Mouse (Mus musculus) MEL (cell line): ENCODE results near the gene Serpinb13. TPM values are rescaled to one million over a fixed set of nuclear protein-coding genes. Genes with fewer than 3 reads are reported as not detected.
"Not testable (repeated sequence)": the region's sequence is repeated elsewhere in the genome, so short reads cannot be mapped to it uniquely, and the experiment has no call there.

ENCODE experiments used
- DNase-seq: peaks from one replicate; pipeline ENCODE4 v3.0.0; 2011; ENCODE audit warnings: low read depth, low spot score
- H3K27ac ChIP-seq: 2 replicates; pipeline ENCODE4 v1.5.1; 2012; ENCODE audit warnings: low read depth, mild to moderate bottlenecking, control low read depth, low read length, moderate library complexity; ENCODE audit not compliant: control insufficient read depth
- H3K27me3 ChIP-seq, 2 experiments: fragments of 150-350 bp in 1 of 2; sonication (generic) in 1 of 2; 2 replicates each; pipeline ENCODE4 v1.6.1; 2012; ENCODE audit warnings: low read length in 2 of 2, mild to moderate bottlenecking in 2 of 2, improper control_type of control experiment in 1 of 2, moderate library complexity in 1 of 2; ENCODE audit not compliant: insufficient read depth in 2 of 2, control insufficient read depth in 1 of 2
- H3K36me3 ChIP-seq, 2 experiments: 2 replicates each; pipeline ENCODE4 v1.6.1; 2012 to 2014; ENCODE audit warnings: low read length in 2 of 2, improper control_type of control experiment in 1 of 2, inconsistent platforms in 1 of 2, mild to moderate bottlenecking in 1 of 2; ENCODE audit not compliant: insufficient read depth in 2 of 2, control insufficient read depth in 1 of 2
- H3K4me1 ChIP-seq, 2 experiments: fragments of 150-350 bp in 1 of 2; sonication (generic) in 1 of 2; 2 replicates each; pipeline ENCODE4 v1.6.1; 2012; ENCODE audit warnings: low read length in 2 of 2, improper control_type of control experiment in 1 of 2, mild to moderate bottlenecking in 1 of 2; ENCODE audit not compliant: insufficient read depth in 2 of 2, control insufficient read depth in 1 of 2
- H3K4me3 ChIP-seq, 2 experiments: fragments of 150-350 bp in 1 of 2; sonication (generic) in 1 of 2; 2 replicates each; pipeline ENCODE4 v1.5.1; 2012; ENCODE audit warnings: low read depth in 2 of 2, low read length in 2 of 2, mild to moderate bottlenecking in 2 of 2, moderate library complexity in 2 of 2, control low read depth in 1 of 2, improper control_type of control experiment in 1 of 2; ENCODE audit not compliant: control insufficient read depth in 1 of 2, insufficient read depth in 1 of 2
- H3K79me2 ChIP-seq: 2 replicates; pipeline ENCODE4 v1.6.1; 2012; ENCODE audit warnings: mild to moderate bottlenecking, low read length, moderate library complexity; ENCODE audit not compliant: control insufficient read depth, poor library complexity, insufficient read depth
- H3K9ac ChIP-seq: 2 replicates; pipeline ENCODE4 v1.6.1; 2012; ENCODE audit warnings: low read depth, mild to moderate bottlenecking, control low read depth, low read length, moderate library complexity; ENCODE audit not compliant: control insufficient read depth, poor library complexity, severe bottlenecking
- H3K9me3 ChIP-seq: fragments of 150-350 bp; sonication (generic); replicated peaks from 2 replicates; pipeline ENCODE4 v1.6.1; 2012; ENCODE audit warnings: mild to moderate bottlenecking, low read length, improper control_type of control experiment, moderate library complexity; ENCODE audit not compliant: insufficient read depth
- BHLHE40 ChIP-seq: IDR thresholded peaks from 2 replicates; pipeline ENCODE4 v1.6.1; 2012; ENCODE audit warnings: low read depth, mild to moderate bottlenecking, inconsistent platforms, low read length, improper control_type of control experiment, borderline replicate concordance
- CHD1 ChIP-seq: IDR thresholded peaks from 2 replicates; pipeline ENCODE4 v1.6.1; 2012; ENCODE audit warnings: low read depth, mild to moderate bottlenecking, inconsistent platforms, low read length, improper control_type of control experiment
- E2F4 ChIP-seq: IDR thresholded peaks from 2 replicates; pipeline ENCODE4 v1.6.1; 2011; ENCODE audit warnings: low read depth, low read length, improper control_type of control experiment, borderline replicate concordance
- GATA1 ChIP-seq: IDR thresholded peaks from 2 replicates; pipeline ENCODE4 v1.6.1; 2011; ENCODE audit warnings: low read depth, low read length, improper control_type of control experiment
- HCFC1 ChIP-seq: IDR thresholded peaks from 2 replicates; pipeline ENCODE4 v1.6.1; 2012; ENCODE audit warnings: low read depth, mild to moderate bottlenecking, inconsistent platforms, low read length, improper control_type of control experiment, moderate library complexity
- MAX ChIP-seq: IDR thresholded peaks from 2 replicates; pipeline ENCODE4 v1.6.1; 2011; ENCODE audit warnings: low read length, improper control_type of control experiment
- MEF2A ChIP-seq: IDR thresholded peaks from 2 replicates; pipeline ENCODE4 v1.6.1; 2014; ENCODE audit warnings: low read depth, mild to moderate bottlenecking, inconsistent platforms, low read length, improper control_type of control experiment; ENCODE audit not compliant: poor library complexity, insufficient replicate concordance, severe bottlenecking; ENCODE audit errors: extremely low read depth
- MXI1 ChIP-seq: IDR thresholded peaks from 2 replicates; pipeline ENCODE4 v1.6.1; 2011; ENCODE audit warnings: mild to moderate bottlenecking, low read depth, low read length, improper control_type of control experiment
- POLR2AphosphoS5 ChIP-seq: IDR thresholded peaks from 2 replicates; pipeline ENCODE4 v1.6.1; 2012; ENCODE audit warnings: low read depth, borderline replicate concordance, mild to moderate bottlenecking, inconsistent platforms, low read length, moderate library complexity, mixed read lengths
- RCOR1 ChIP-seq: IDR thresholded peaks from 2 replicates; pipeline ENCODE4 v1.6.1; 2012; ENCODE audit warnings: low read depth, mild to moderate bottlenecking, inconsistent platforms, low read length, improper control_type of control experiment
- SMC3 ChIP-seq: IDR thresholded peaks from 2 replicates; pipeline ENCODE4 v1.6.1; 2011; ENCODE audit warnings: low read depth, low read length, improper control_type of control experiment
- polyA plus RNA-seq, 2 experiments: library from polyadenylated mRNA; stranded (reverse) in 1 of 2; unstranded in 1 of 2; fragments of >175 nt in 1 of 2; fragments of >200 nt in 1 of 2; gene quantifications; 2 replicates each; pipeline versions ENCODE4 v1.2.1 to v1.2.4; 2012; ENCODE audit warnings: low replicate concordance in 2 of 2, low read depth in 1 of 2; ENCODE audit not compliant: insufficient read length in 2 of 2, insufficient read depth in 1 of 2, missing spikeins in 1 of 2
- total RNA-seq: library from RNA; depleted of rRNA; stranded (reverse); fragments of 300-350 nt; gene quantifications from 2 replicates; pipeline ENCODE4 v1.2.3, GENCODE M21; 2012; rRNA removed

Gene Serpinb13
- total and polyA plus RNA-seq, 3 experiments = not detected

DNA sequence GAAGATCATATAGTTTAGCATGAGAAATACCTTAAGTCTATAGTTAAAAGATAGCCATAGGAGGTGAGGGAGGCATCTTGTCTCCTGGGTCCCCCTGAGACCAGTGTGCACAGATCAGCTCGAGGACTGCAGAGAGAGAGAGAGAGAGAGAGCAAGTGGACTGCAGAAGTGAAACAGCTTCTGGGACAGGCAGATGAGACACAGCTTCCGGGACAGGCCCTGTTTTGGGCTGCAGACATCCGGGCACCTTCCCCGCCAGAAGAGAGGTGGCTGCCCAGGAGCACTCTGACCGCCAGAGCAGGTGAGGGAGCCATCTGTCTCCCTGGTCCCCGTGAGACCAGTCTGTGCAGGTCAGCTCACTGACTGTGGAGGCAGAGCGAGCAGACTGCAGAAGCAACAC, 34.4 kb downstream of the Serpinb13 start:
- no peaks in the 10 kb centered on the region for H3K9me3 ChIP-seq
- DNase-seq = no peak
- H3K79me2 ChIP-seq = no peaks in the 10 kb centered on the region

DNA sequence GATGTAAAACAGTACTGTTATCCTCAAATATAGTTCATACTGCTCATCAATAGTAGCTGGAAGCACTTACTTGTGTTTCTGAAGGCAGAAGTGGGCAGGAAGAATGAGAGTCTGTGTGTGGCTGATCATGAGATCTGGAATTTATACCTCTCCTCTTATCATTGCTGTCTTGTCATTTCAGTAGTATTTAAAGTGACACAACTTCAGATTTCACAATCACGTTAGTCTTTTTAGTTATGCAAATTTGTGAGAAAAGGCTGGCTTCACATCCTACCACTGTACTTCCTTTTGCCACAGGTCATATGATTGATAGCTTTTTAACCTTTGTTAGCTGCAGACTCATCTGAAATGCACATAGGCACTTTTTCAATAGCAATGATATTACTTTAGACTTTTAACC, 45.1 kb downstream of the Serpinb13 start:
- TF ChIP-seq SMC3 = no peak
- no peak for TF ChIP-seq BHLHE40
- no peak for TF ChIP-seq MAX
- no peak for TF ChIP-seq GATA1
- TF ChIP-seq RCOR1 = no peak
- no peak for TF ChIP-seq CHD1
- TF ChIP-seq E2F4 = no peak
- no peak for TF ChIP-seq MEF2A
- no peaks in the 10 kb centered on the region for H3K79me2 ChIP-seq
- no peak overlapping the region for H3K9ac ChIP-seq
- no peak for DNase-seq
- no peaks in the 10 kb centered on the region for H3K4me1 ChIP-seq
- H3K27ac ChIP-seq = no peak overlapping the region
- no peaks in the 10 kb centered on the region for H3K27me3 ChIP-seq
- no peak overlapping the region for H3K4me3 ChIP-seq
- no peaks in the 10 kb centered on the region for H3K36me3 ChIP-seq
- H3K9me3 ChIP-seq = no peaks in the 10 kb centered on the region

More for the DNA sequence above, 34.4 kb downstream of the Serpinb13 start:
- Histone ChIP-seq H3K27ac (no peak overlapping the region), H3K27me3 (no peaks in the 10 kb centered on the region), H3K36me3 (no peaks in the 10 kb centered on the region), H3K9ac (no peak overlapping the region), H3K4me1 (no peaks in the 10 kb centered on the region), H3K4me3 (no peak overlapping the region)
- TF ChIP-seq HCFC1 (no peak), MXI1 (no peak), POLR2AphosphoS5 (no peak)

DNA sequence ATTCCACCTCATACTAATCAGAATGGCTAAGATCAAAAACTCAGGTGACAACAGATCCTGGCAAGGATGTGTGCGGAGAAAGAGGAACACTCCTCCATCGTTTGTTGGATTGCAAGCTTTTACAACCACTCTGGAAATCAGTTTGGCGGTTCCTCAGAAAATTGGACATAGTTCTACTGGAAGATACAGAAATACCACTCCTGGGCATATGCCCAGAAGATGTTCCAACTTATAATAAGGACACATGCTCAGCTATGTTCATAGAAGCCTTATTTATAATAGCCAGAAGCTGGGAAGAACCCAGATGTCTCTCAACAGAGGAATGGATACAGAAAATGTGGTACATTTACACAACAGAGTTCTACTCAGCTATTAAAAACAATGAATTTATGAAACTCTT, 53.5 kb downstream of the Serpinb13 start:
- not testable (repeated sequence) for H3K36me3 ChIP-seq, H3K4me3 ChIP-seq, H3K9me3 ChIP-seq, DNase-seq, H3K27ac ChIP-seq, H3K4me1 ChIP-seq, H3K27me3 ChIP-seq, H3K79me2 ChIP-seq, H3K9ac ChIP-seq

Other genes starting within 250 kb of the Serpinb13 start
- gene Kdsr, start 221.3 kb upstream of the Serpinb13 start, total RNA-seq = 15.1 and 15.3 TPM in 2 replicates
- gene Kdsr, start 221.3 kb upstream of the Serpinb13 start, polyA plus RNA-seq = 10 to 100 TPM in 1 of 2 experiments, not detected in 1; 20.3 TPM
- 65.3 and 80.4 TPM in 2 replicates for gene Vps4b, start 184.3 kb upstream of the Serpinb13 start, total RNA-seq
- gene Vps4b, start 184.3 kb upstream of the Serpinb13 start, polyA plus RNA-seq = 10 to 100 TPM; 43.9 to 91.1 TPM
- not detected in 2 replicates for gene Serpinb5, start 119.8 kb upstream of the Serpinb13 start, total RNA-seq
- gene Serpinb5, start 119.8 kb upstream of the Serpinb13 start, polyA plus RNA-seq = not detected
- not detected in 2 replicates for gene Serpinb12, start 46.5 kb upstream of the Serpinb13 start, total RNA-seq
- not detected for gene Serpinb12, start 46.5 kb upstream of the Serpinb13 start, polyA plus RNA-seq
- gene Serpinb3a, start 71.3 kb downstream of the Serpinb13 start, total RNA-seq = not detected in 2 replicates
- gene Serpinb3a, start 71.3 kb downstream of the Serpinb13 start, polyA plus RNA-seq = not detected
- gene Serpinb3d, start 102.5 kb downstream of the Serpinb13 start, total RNA-seq = not detected in 2 replicates
- gene Serpinb3d, start 102.5 kb downstream of the Serpinb13 start, polyA plus RNA-seq = not detected